In the genomic region with DNA sequence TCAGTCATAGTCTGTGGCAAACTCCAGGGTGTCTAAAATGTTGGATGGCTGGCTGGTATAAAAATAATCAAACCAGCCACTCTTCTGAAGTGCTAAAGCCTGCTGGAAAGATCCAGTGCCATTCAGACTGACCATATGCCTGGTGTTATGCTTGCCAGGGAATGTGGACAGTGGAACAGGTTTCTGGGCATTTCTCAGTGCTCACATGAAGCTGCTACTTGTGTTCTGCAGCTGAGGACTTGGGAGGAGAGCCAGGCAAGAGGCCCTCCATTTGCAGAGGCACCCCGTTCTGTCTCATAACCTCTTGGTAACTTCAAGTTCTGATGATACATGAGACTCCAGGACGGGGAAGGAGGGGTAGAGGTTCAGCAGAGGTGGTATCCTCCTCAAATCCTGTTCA, we compare ENCODE assay signal across 12 mouse cellular contexts.
DNase-seq lines count a peak whose midpoint lies in the region; ATAC-seq lines count a peak whose summit lies in the region.
"Had no signal": no experiment of that assay in that cellular context is flagged by ENCODE, and none has a peak within 500 bp of the region (broad histone marks: within the 10 kb centered on the region; RNA-seq: fewer than 3 reads in every experiment).

No protein-coding gene starts in this region.

- H3K36me3 ChIP-seq in hindbrain, embryonic 15.5 days = no peaks in the 10 kb centered on the region
- H3K36me3 ChIP-seq in hindbrain, embryonic 13.5 days = no peaks in the 10 kb centered on the region
- H3K36me3 ChIP-seq in hindbrain, embryonic 10.5 days = no peaks in the 10 kb centered on the region
- H3K36me3 ChIP-seq: embryonic facial prominence, embryonic 12.5 days; liver, embryonic 13.5 days had no signal

- DNase-seq in cerebellum, adult 11-12 months = peak; percentile 22
- peak; percentile 41 to 52 for DNase-seq in cerebellum, postnatal 36 days
- DNase-seq in heart, postnatal 36 days = peak; percentile 6 to 36
- no peak for DNase-seq in ovary, adult 18-20 months (ENCODE audit: low spot score)
- no peak for DNase-seq in hindbrain, embryonic 10.5 days (ENCODE audit: low spot score)
- DNase-seq: layer of hippocampus, postnatal 36 days; liver, embryonic 13.5 days; retina, postnatal 1 day had no signal

- H3K4me3 ChIP-seq in hindbrain, embryonic 15.5 days = no peak overlapping the region
- no peak overlapping the region for H3K4me3 ChIP-seq in hindbrain, embryonic 13.5 days
- H3K4me3 ChIP-seq in hindbrain, embryonic 10.5 days = no peak overlapping the region
- H3K4me3 ChIP-seq: embryonic facial prominence, embryonic 12.5 days; liver, embryonic 13.5 days had no signal

- no peaks in the 10 kb centered on the region for H3K27me3 ChIP-seq in hindbrain, embryonic 15.5 days
- H3K27me3 ChIP-seq in hindbrain, embryonic 13.5 days = no peaks in the 10 kb centered on the region
- no peaks in the 10 kb centered on the region for H3K27me3 ChIP-seq in hindbrain, embryonic 10.5 days (ENCODE audit: insufficient read depth, poor library complexity, severe bottlenecking)
- H3K27me3 ChIP-seq: embryonic facial prominence, embryonic 12.5 days; liver, embryonic 13.5 days had no signal

- no peak overlapping the region for H3K4me2 ChIP-seq in hindbrain, embryonic 15.5 days
- H3K4me2 ChIP-seq in hindbrain, embryonic 13.5 days = no peak overlapping the region
- H3K4me2 ChIP-seq: embryonic facial prominence, embryonic 12.5 days; liver, embryonic 13.5 days had no signal

- H3K9ac ChIP-seq in hindbrain, embryonic 15.5 days = no peak overlapping the region
- no peak overlapping the region for H3K9ac ChIP-seq in hindbrain, embryonic 13.5 days
- H3K9ac ChIP-seq: embryonic facial prominence, embryonic 12.5 days; liver, embryonic 13.5 days had no signal

- H3K9me3 ChIP-seq in hindbrain, embryonic 15.5 days = no peaks in the 10 kb centered on the region
- no peaks in the 10 kb centered on the region for H3K9me3 ChIP-seq in hindbrain, embryonic 13.5 days
- H3K9me3 ChIP-seq in hindbrain, embryonic 10.5 days = no peaks in the 10 kb centered on the region
- H3K9me3 ChIP-seq: embryonic facial prominence, embryonic 12.5 days; liver, embryonic 13.5 days had no signal

- WGBS in hindbrain, embryonic 15.5 days = 80% methylated on average over 2 of the region's 2 CpGs
- WGBS in hindbrain, embryonic 13.5 days = 84% methylated on average over 2 of the region's 2 CpGs
- 90% methylated on average over 2 of the region's 2 CpGs for WGBS in hindbrain, embryonic 10.5 days

- intact Hi-C loops in heart, postnatal 36 days (cut with DNase I) = no loop called here

- no peak overlapping the region for H3K27ac ChIP-seq in hindbrain, embryonic 15.5 days (replicated peaks)
- no peak overlapping the region for H3K27ac ChIP-seq in hindbrain, embryonic 13.5 days
- H3K27ac ChIP-seq in hindbrain, embryonic 10.5 days = no peak overlapping the region
- H3K27ac ChIP-seq: embryonic facial prominence, embryonic 12.5 days; liver, embryonic 13.5 days; stomach, postnatal 0 days had no signal

- peak; percentile 38; the same call in 1 of the 2 replicates for ATAC-seq in hindbrain, embryonic 15.5 days (ENCODE audit: low FRiP score, low read depth)
- no peak for ATAC-seq in hindbrain, embryonic 13.5 days (ENCODE audit: low FRiP score)

- no peaks in the 10 kb centered on the region for H3K4me1 ChIP-seq in hindbrain, embryonic 15.5 days (replicated peaks)
- H3K4me1 ChIP-seq in hindbrain, embryonic 13.5 days (replicated peaks) = no peaks in the 10 kb centered on the region
- H3K4me1 ChIP-seq in hindbrain, embryonic 10.5 days (replicated peaks) = no peaks in the 10 kb centered on the region
- H3K4me1 ChIP-seq: embryonic facial prominence, embryonic 12.5 days; liver, embryonic 13.5 days had no signal

Comparison
In these comparisons a context has a peak if more than half of its experiments do, and no peak if none do; other contexts are left out.
1. DNase-seq: peak in cerebellum, adult 11-12 months (single experiment), cerebellum, postnatal 36 days (2 of 2) and heart, postnatal 36 days (2 of 2); none in ovary, adult 18-20 months (single experiment) and hindbrain, embryonic 10.5 days (single experiment).